Comparison of ENCODE assay signal across 8 mouse cellular contexts in the genomic region with DNA sequence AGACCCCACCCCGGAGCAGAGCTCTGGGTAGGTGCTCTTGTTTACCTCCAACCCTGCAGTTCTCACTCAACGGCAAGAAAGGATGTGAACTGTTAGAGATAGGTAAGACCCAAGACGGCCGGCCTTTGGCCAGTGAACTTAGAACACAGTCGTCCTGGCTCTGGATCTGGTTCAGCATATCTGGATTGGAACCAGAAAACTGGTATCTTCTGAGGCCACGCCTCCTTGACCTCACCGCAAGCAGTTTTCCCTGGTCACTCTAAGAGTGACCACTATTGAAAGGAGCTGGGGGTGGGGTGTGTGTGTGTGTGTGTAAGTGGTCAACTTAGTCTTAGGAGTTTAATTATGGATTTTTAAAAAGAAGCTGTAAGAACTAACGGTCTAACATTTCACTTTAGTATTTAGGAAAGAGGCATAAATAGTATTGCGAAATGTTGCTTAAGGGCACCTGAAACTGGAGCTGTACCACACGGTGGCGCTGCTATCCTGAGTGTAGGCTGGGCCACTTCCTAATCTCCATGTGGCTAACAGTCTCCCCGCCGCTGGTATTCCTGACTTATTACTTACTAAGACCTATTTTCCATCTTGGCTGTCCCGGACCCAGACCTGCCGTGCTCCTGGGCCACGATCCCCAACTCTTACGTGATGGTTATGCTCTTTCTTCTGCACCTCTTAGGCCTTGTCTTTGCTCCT. TPM values are rescaled to one million over a fixed set of nuclear protein-coding genes. Genes with fewer than 3 reads are reported as not detected.
DNase-seq lines count a peak whose midpoint lies in the region; ATAC-seq and TF ChIP-seq lines count a peak whose summit lies in the region.

No protein-coding gene starts in this region.

- no peaks in the 10 kb centered on the region for H3K4me1 ChIP-seq in embryonic facial prominence, embryonic 14.5 days (ENCODE audit: control insufficient read depth, insufficient read depth, low read length)
- H3K4me1 ChIP-seq in heart, embryonic 13.5 days = no peaks in the 10 kb centered on the region
- H3K4me1 ChIP-seq in liver, embryonic 16.5 days (ENCODE audit: control insufficient read depth, low read depth, low read length) = peaks cover 31% of the 10 kb centered on the region
- H3K4me1 ChIP-seq in neural tube, embryonic 11.5 days (ENCODE audit: control insufficient read depth, insufficient read depth, low read length) = no peaks in the 10 kb centered on the region
- H3K4me1 ChIP-seq in stomach, postnatal 0 days (replicated peaks; ENCODE audit: control insufficient read depth, insufficient read depth) = no peaks in the 10 kb centered on the region; the same call in 1 of the 2 replicates

- H3K27ac ChIP-seq in embryonic facial prominence, embryonic 14.5 days (replicated peaks; ENCODE audit: low read depth, low read length) = no peak overlapping the region
- H3K27ac ChIP-seq in heart, embryonic 13.5 days (replicated peaks) = peak overlapping the region; percentile 34
- peak overlapping the region; percentile 87 for H3K27ac ChIP-seq in liver, embryonic 16.5 days (ENCODE audit: low read length)
- no peak overlapping the region for H3K27ac ChIP-seq in neural tube, embryonic 11.5 days (ENCODE audit: low read depth, low read length)
- no peak overlapping the region for H3K27ac ChIP-seq in stomach, postnatal 0 days (replicated peaks)

- peak; percentile 92 for TF ChIP-seq CTCF in stomach, postnatal 0 days (IDR thresholded peaks at IDR 0.05; ENCODE audit: low read depth)

- H3K4me3 ChIP-seq in embryonic facial prominence, embryonic 14.5 days (ENCODE audit: low read depth, low read length) = no peak overlapping the region
- H3K4me3 ChIP-seq in heart, embryonic 13.5 days = no peak overlapping the region
- H3K4me3 ChIP-seq in liver, embryonic 16.5 days (ENCODE audit: low read depth, low read length) = no peak overlapping the region
- H3K4me3 ChIP-seq in neural tube, embryonic 11.5 days (ENCODE audit: low read depth, low read length) = no peak overlapping the region
- H3K4me3 ChIP-seq in stomach, postnatal 0 days (ENCODE audit: low read depth, low read length) = no peak overlapping the region

- no peaks in the 10 kb centered on the region for H3K9me3 ChIP-seq in embryonic facial prominence, embryonic 14.5 days (ENCODE audit: control insufficient read depth, low read length)
- no peaks in the 10 kb centered on the region for H3K9me3 ChIP-seq in heart, embryonic 13.5 days
- H3K9me3 ChIP-seq in liver, embryonic 16.5 days (replicated peaks; ENCODE audit: control insufficient read depth, low read length) = no peaks in the 10 kb centered on the region
- no peaks in the 10 kb centered on the region for H3K9me3 ChIP-seq in neural tube, embryonic 11.5 days (ENCODE audit: control insufficient read depth, low read length)
- H3K9me3 ChIP-seq in stomach, postnatal 0 days (ENCODE audit: control insufficient read depth, low read length) = no peaks in the 10 kb centered on the region

- TF ChIP-seq EP300 in stomach, postnatal 0 days (optimal IDR thresholded peaks at IDR 0.05) = no peak

- no peaks in the 10 kb centered on the region for H3K36me3 ChIP-seq in embryonic facial prominence, embryonic 14.5 days (ENCODE audit: control insufficient read depth, insufficient read depth, low read length)
- no peaks in the 10 kb centered on the region for H3K36me3 ChIP-seq in heart, embryonic 13.5 days
- no peaks in the 10 kb centered on the region for H3K36me3 ChIP-seq in liver, embryonic 16.5 days (ENCODE audit: control insufficient read depth, insufficient read depth)
- no peaks in the 10 kb centered on the region for H3K36me3 ChIP-seq in neural tube, embryonic 11.5 days (ENCODE audit: control insufficient read depth, insufficient read depth, low read length)
- H3K36me3 ChIP-seq in stomach, postnatal 0 days (ENCODE audit: control insufficient read depth, insufficient read depth, low read length) = no peaks in the 10 kb centered on the region

- no peak overlapping the region for H3K9ac ChIP-seq in embryonic facial prominence, embryonic 14.5 days (ENCODE audit: low read depth, low read length)
- H3K9ac ChIP-seq in heart, embryonic 13.5 days = no peak overlapping the region
- H3K9ac ChIP-seq in liver, embryonic 16.5 days (ENCODE audit: low read depth, low read length) = peak overlapping the region; percentile 27; the same call in 1 of the 2 replicates
- H3K9ac ChIP-seq in neural tube, embryonic 11.5 days (ENCODE audit: low read length) = no peak overlapping the region
- no peak overlapping the region for H3K9ac ChIP-seq in stomach, postnatal 0 days (ENCODE audit: low read length)

- H3K27me3 ChIP-seq in embryonic facial prominence, embryonic 14.5 days (replicated peaks; ENCODE audit: control insufficient read depth, insufficient read depth, low read length) = no peaks in the 10 kb centered on the region
- H3K27me3 ChIP-seq in heart, embryonic 13.5 days (replicated peaks) = peaks cover 5% of the 10 kb centered on the region; the same call in 1 of the 2 replicates
- no peaks in the 10 kb centered on the region; the same call in 1 of the 2 replicates for H3K27me3 ChIP-seq in liver, embryonic 16.5 days (ENCODE audit: control insufficient read depth, insufficient read depth, low read depth, low read length)
- H3K27me3 ChIP-seq in neural tube, embryonic 11.5 days (ENCODE audit: control insufficient read depth, insufficient read depth, low read length) = no peaks in the 10 kb centered on the region
- no peaks in the 10 kb centered on the region for H3K27me3 ChIP-seq in stomach, postnatal 0 days (ENCODE audit: control insufficient read depth, insufficient read depth, low read length)

- H3K4me2 ChIP-seq in embryonic facial prominence, embryonic 14.5 days (ENCODE audit: low read depth, low read length) = no peak overlapping the region
- peak overlapping the region; percentile 44 for H3K4me2 ChIP-seq in heart, embryonic 13.5 days
- H3K4me2 ChIP-seq in liver, embryonic 16.5 days (ENCODE audit: low read depth, low read length) = peak overlapping the region; percentile 44
- no peak overlapping the region for H3K4me2 ChIP-seq in neural tube, embryonic 11.5 days (ENCODE audit: low read depth)
- H3K4me2 ChIP-seq in stomach, postnatal 0 days (replicated peaks; ENCODE audit: low read depth) = no peak overlapping the region

- peak; percentile 63; the same call in 1 of the 2 replicates for ATAC-seq in embryonic facial prominence, embryonic 14.5 days (ENCODE audit: low read depth)
- no peak for ATAC-seq in heart, embryonic 13.5 days (ENCODE audit: extremely low read depth, insufficient number of reproducible peaks, low FRiP score, low TSS enrichment)
- 0 out of 2 replicates have a peak, but pooled peaks have one; percentile 25 for ATAC-seq in liver, embryonic 16.5 days (ENCODE audit: low read depth)
- no peak for ATAC-seq in neural tube, embryonic 11.5 days (ENCODE audit: insufficient read depth, low FRiP score, low TSS enrichment)
- peak; percentile 51; the same call in 1 of the 2 replicates for ATAC-seq in stomach, postnatal 0 days (ENCODE audit: low FRiP score, low TSS enrichment)

- 36% methylated on average over 17 of the region's 17 CpGs for WGBS in embryonic facial prominence, embryonic 14.5 days
- 33% methylated on average over 17 of the region's 17 CpGs for WGBS in heart, embryonic 13.5 days
- 33% methylated on average over 17 of the region's 17 CpGs for WGBS in liver, embryonic 16.5 days (ENCODE audit: insufficient replicate concordance)
- 40% methylated on average over 17 of the region's 17 CpGs for WGBS in neural tube, embryonic 11.5 days
- 35% methylated on average over 17 of the region's 17 CpGs for WGBS in stomach, postnatal 0 days

- peak; percentile 60 for DNase-seq in CD4-positive helper T cell, adult 2 months (ENCODE audit: low read depth, low spot score)
- peak; percentile 89 to 91 for DNase-seq in adrenal gland, postnatal 36 days
- DNase-seq in embryonic facial prominence, embryonic 14.5 days (ENCODE audit: low spot score) = peak; percentile 90
- DNase-seq in kidney, postnatal 36 days = peak; percentile 84 to 94
- peak; percentile 79 for DNase-seq in neural tube, embryonic 11.5 days (ENCODE audit: low spot score)
- peak; percentile 84 for DNase-seq in stomach, postnatal 0 days (ENCODE audit: low spot score)

RNA-seq across cellular contexts. Expression of a gene that starts 17.9 kb away (rescaled TPM):
- 1 to 10 TPM in 1 of 2 experiments, under 1 TPM in 1; 0.60 to 2.1 TPM for total RNA-seq in adrenal gland, postnatal 36 days (2021)
- polyA plus RNA-seq in embryonic facial prominence, embryonic 14.5 days (2014; fragmentation: Nextera tagmentation; extraction: Ambion mirVana) = 0.32 TPM in 1 of 2 replicates, not detected in the other
- polyA plus RNA-seq in heart, embryonic 13.5 days (2015; fragmentation: Nextera tagmentation; extraction: Ambion mirVana) = 0.18 TPM in 1 of 2 replicates, not detected in the other
- 12.9 and 13.1 TPM in 2 replicates for polyA plus RNA-seq in liver, embryonic 16.5 days (2015; fragmentation: Nextera tagmentation; extraction: Ambion mirVana)
- 0.28 TPM in 1 of 2 replicates, not detected in the other for polyA plus RNA-seq in neural tube, embryonic 11.5 days (2014; fragmentation: Nextera tagmentation; extraction: Ambion mirVana)
- 0.19 and 0.30 TPM in 2 replicates for polyA plus RNA-seq in stomach, postnatal 0 days (2015; fragmentation: Nextera tagmentation; extraction: Ambion mirVana)

RNA-seq across cellular contexts. Expression of a gene that starts 20.6 kb away (rescaled TPM):
- under 1 TPM in 1 of 2 experiments, not detected in 1; 0.33 TPM for total RNA-seq in adrenal gland, postnatal 36 days (2021)
- polyA plus RNA-seq in embryonic facial prominence, embryonic 14.5 days (2014; fragmentation: Nextera tagmentation; extraction: Ambion mirVana) = 2.0 and 2.2 TPM in 2 replicates
- polyA plus RNA-seq in heart, embryonic 13.5 days (2015; fragmentation: Nextera tagmentation; extraction: Ambion mirVana) = 0.24 TPM in 1 of 2 replicates, not detected in the other
- 5.0 and 6.0 TPM in 2 replicates for polyA plus RNA-seq in liver, embryonic 16.5 days (2015; fragmentation: Nextera tagmentation; extraction: Ambion mirVana)
- polyA plus RNA-seq in neural tube, embryonic 11.5 days (2014; fragmentation: Nextera tagmentation; extraction: Ambion mirVana) = 0.41 TPM in 1 of 2 replicates, not detected in the other
- 0.70 and 0.83 TPM in 2 replicates for polyA plus RNA-seq in stomach, postnatal 0 days (2015; fragmentation: Nextera tagmentation; extraction: Ambion mirVana)

RNA-seq across cellular contexts. Expression of a gene that starts 55.6 kb away (rescaled TPM):
- 1 to 10 TPM; 2.7 to 3.4 TPM for total RNA-seq in adrenal gland, postnatal 36 days (2021)
- polyA plus RNA-seq in embryonic facial prominence, embryonic 14.5 days (2014; fragmentation: Nextera tagmentation; extraction: Ambion mirVana) = 0.79 and 2.1 TPM in 2 replicates
- 0.53 and 0.67 TPM in 2 replicates for polyA plus RNA-seq in heart, embryonic 13.5 days (2015; fragmentation: Nextera tagmentation; extraction: Ambion mirVana)
- 2.5 and 3.0 TPM in 2 replicates for polyA plus RNA-seq in liver, embryonic 16.5 days (2015; fragmentation: Nextera tagmentation; extraction: Ambion mirVana)
- not detected in 2 replicates for polyA plus RNA-seq in neural tube, embryonic 11.5 days (2014; fragmentation: Nextera tagmentation; extraction: Ambion mirVana)
- polyA plus RNA-seq in stomach, postnatal 0 days (2015; fragmentation: Nextera tagmentation; extraction: Ambion mirVana) = 0.48 and 0.68 TPM in 2 replicates

RNA-seq across cellular contexts. Expression of a gene that starts 57.8 kb away (rescaled TPM):
- 10 to 100 TPM; 27.4 to 40.4 TPM for total RNA-seq in adrenal gland, postnatal 36 days (2021)
- 7.3 and 8.4 TPM in 2 replicates for polyA plus RNA-seq in embryonic facial prominence, embryonic 14.5 days (2014; fragmentation: Nextera tagmentation; extraction: Ambion mirVana)
- 4.7 and 5.1 TPM in 2 replicates for polyA plus RNA-seq in heart, embryonic 13.5 days (2015; fragmentation: Nextera tagmentation; extraction: Ambion mirVana)
- 0.40 and 0.53 TPM in 2 replicates for polyA plus RNA-seq in liver, embryonic 16.5 days (2015; fragmentation: Nextera tagmentation; extraction: Ambion mirVana)
- polyA plus RNA-seq in neural tube, embryonic 11.5 days (2014; fragmentation: Nextera tagmentation; extraction: Ambion mirVana) = 14.6 and 15.0 TPM in 2 replicates
- polyA plus RNA-seq in stomach, postnatal 0 days (2015; fragmentation: Nextera tagmentation; extraction: Ambion mirVana) = 2.6 and 3.9 TPM in 2 replicates

RNA-seq across cellular contexts. Expression of a gene that starts 59.3 kb away (rescaled TPM):
- total RNA-seq in adrenal gland, postnatal 36 days (2021) = 100 to 1,000 TPM; 543 to 557 TPM
- polyA plus RNA-seq in embryonic facial prominence, embryonic 14.5 days (2014; fragmentation: Nextera tagmentation; extraction: Ambion mirVana) = 90.0 and 95.5 TPM in 2 replicates
- 131 and 140 TPM in 2 replicates for polyA plus RNA-seq in heart, embryonic 13.5 days (2015; fragmentation: Nextera tagmentation; extraction: Ambion mirVana)
- 127 and 138 TPM in 2 replicates for polyA plus RNA-seq in liver, embryonic 16.5 days (2015; fragmentation: Nextera tagmentation; extraction: Ambion mirVana)
- 49.3 and 54.1 TPM in 2 replicates for polyA plus RNA-seq in neural tube, embryonic 11.5 days (2014; fragmentation: Nextera tagmentation; extraction: Ambion mirVana)
- polyA plus RNA-seq in stomach, postnatal 0 days (2015; fragmentation: Nextera tagmentation; extraction: Ambion mirVana) = 136 and 143 TPM in 2 replicates

Comparison
In these comparisons a context has a peak if more than half of its experiments do, and no peak if none do; other contexts are left out.
1. ATAC-seq: peak in embryonic facial prominence, embryonic 14.5 days (single experiment), liver, embryonic 16.5 days (single experiment) and stomach, postnatal 0 days (single experiment); none in heart, embryonic 13.5 days (single experiment) and neural tube, embryonic 11.5 days (single experiment).
2. H3K27ac ChIP-seq: peak in heart, embryonic 13.5 days (single experiment) and liver, embryonic 16.5 days (single experiment); none in embryonic facial prominence, embryonic 14.5 days (single experiment), neural tube, embryonic 11.5 days (single experiment) and stomach, postnatal 0 days (single experiment).
3. H3K4me2 ChIP-seq: peak in heart, embryonic 13.5 days (single experiment) and liver, embryonic 16.5 days (single experiment); none in embryonic facial prominence, embryonic 14.5 days (single experiment), neural tube, embryonic 11.5 days (single experiment) and stomach, postnatal 0 days (single experiment).
4. RNA of a gene that starts 17.9 kb away (polyA plus RNA-seq): 12.9 to 13.1 TPM in liver, embryonic 16.5 days; 0.32 TPM in embryonic facial prominence, embryonic 14.5 days, 0.28 TPM in neural tube, embryonic 11.5 days, 0.19 to 0.30 TPM in stomach, postnatal 0 days and 0.18 TPM in heart, embryonic 13.5 days; every median in the first group is over 10 times any median in the second.
5. Peak in every context shown above with its lines, with median percentiles within 50 percentile points of each other: DNase-seq.